Mouse (Mus musculus) liver, postnatal 0 days (tissue): ENCODE results near the gene Pvr.

Experiments
- CTCF ChIP-seq: sonication (generic); IDR thresholded peaks from 2 replicates; pipeline ENCODE4 v1.5.1; 2016; ENCODE audit warnings: antibody characterized with exemption, low read depth
- EP300 ChIP-seq: IDR thresholded peaks from 2 replicates; pipeline ENCODE4 v1.6.1; 2016; ENCODE audit warnings: antibody characterized with exemption, low read depth, mild to moderate bottlenecking

GRCm38 (mm10) chr7:19945821-19946515, 25.0 kb upstream of the Pvr start:
- no peak for TF ChIP-seq EP300
- TF ChIP-seq CTCF: no peak
